Mouse (Mus musculus) gastrocnemius, postnatal 10 days (tissue): ENCODE results near the gene 1700023F06Rik. TPM values are rescaled to one million over a fixed set of nuclear protein-coding genes. Genes with fewer than 3 reads are reported as not detected.

Experiments
- DNase-seq: peaks from one replicate; pipeline ENCODE4 v3.0.0; 2021; ENCODE audit warnings: mixed read lengths
- total RNA-seq, 2 experiments: library from RNA; stranded (reverse); gene quantifications; 2 replicates each; pipeline ENCODE4 v1.2.3; 2021

1700023F06Rik gene
- total RNA-seq, 2 experiments from 2014 or later: not detected

- DNase-seq: no peak
These were observed 26.4 kb downstream of the 1700023F06Rik start for GRCm38 (mm10) chr11:103181911-103182310.

DNA sequence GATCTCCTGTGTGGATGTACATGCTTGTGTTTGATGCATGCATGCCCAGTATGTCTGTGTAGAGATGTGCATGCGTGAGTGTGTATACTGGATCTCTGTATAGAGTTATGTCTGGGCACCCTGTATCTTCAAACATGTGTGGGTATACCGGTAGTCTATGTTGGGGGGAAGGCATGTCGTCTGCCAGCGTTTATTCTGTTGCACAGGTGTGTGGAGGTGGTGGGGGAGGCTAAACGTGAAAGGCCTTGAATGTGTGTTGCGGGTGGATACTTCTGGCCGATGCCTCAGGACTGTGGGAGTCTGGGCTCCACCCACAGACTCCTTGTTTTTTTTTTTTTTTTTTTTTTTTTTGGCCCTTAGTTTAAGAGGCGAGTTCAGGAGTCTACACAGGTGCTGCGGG, 27.0 kb downstream of the 1700023F06Rik start:
- DNase-seq: peak; percentile 1

DNA sequence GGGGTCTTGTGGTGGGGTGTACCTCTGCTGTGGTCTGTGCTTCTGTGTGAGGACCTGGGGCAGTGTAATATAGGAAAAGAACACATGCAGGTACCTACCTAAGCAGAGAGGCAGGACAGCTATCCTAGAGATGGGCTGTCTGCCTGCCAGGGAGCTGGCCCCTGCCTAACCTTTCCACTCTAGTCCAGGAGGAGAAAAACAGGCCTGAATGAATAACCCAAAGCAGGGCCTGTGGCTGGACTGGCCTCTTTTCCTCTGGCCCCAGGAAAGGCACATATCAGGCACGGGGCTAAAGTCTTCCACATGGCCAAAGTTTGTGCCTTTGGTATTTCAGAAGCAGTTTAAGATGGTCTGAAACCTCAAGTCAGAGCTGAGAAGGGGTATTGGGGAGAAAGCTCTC, 27.9 kb downstream of the 1700023F06Rik start:
- no peak for DNase-seq

GRCm38 (mm10) chr11:103178748-103179147, 29.6 kb downstream of the 1700023F06Rik start:
- DNase-seq: no peak

DNA sequence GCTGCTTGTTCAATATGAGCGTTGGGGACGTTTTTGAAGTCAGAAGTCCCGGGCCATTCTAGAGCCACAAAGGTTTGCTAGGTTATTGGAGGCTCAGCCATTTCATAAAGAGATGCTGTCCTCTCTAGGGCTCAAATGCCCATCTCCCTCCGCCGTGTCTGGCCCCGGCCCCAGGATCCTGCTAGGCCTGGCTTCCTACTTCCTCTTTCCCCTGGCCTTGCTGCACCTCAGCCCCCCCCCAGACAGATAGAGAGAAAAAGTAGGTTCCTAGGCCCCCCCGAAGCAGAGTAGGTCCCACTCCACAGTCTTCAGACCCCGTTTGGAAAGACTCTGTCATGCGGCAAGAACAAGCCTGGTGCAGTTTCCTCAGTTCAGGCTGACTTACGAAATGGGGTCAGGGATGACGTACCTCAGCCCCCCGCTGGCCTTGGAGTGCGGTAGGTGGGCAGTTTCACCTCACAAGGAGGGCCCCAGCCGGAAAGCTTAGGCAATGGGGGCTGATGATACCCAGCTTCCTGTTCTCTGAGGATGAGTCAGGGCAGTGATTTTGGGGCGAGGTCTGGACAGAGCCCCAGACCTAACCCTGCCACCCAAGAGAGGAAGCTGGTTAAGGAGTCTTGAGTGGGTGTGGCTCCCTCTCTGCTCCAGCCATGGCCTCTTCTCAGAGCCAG, 30.4 kb downstream of the 1700023F06Rik start:
- DNase-seq: no peak

GRCm38 (mm10) chr11:103177216-103177615, 31.1 kb downstream of the 1700023F06Rik start:
- no peak for DNase-seq

DNA sequence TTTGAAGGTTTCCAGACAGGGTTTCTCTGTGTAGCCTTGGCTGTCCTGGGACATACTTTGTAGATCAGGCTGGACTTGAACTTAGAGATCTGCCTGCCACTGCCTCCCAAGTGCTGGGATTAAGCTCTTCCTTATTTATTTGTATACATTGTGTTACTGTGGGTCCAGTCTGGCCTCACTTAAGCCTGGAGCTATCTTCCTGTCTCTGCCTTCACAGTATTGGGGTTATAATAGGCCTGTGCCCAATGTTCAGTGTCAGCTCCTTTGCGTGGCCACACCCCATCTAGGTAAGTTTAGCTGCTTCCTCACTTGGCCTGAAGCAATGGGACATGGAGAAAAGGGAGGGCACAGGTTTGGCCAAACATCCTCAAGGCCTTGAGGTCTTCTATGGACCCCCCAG, 31.8 kb downstream of the 1700023F06Rik start:
- no peak for DNase-seq

- DNase-seq: no peak
These were observed 32.5 kb downstream of the 1700023F06Rik start for GRCm38 (mm10) chr11:103175688-103176442.

GRCm38 (mm10) chr11:103174891-103175391, 33.4 kb downstream of the 1700023F06Rik start:
- no peak for DNase-seq

GRCm38 (mm10) chr11:103174411-103174832, 33.9 kb downstream of the 1700023F06Rik start:
- DNase-seq: no peak

GRCm38 (mm10) chr11:103173771-103174344, 34.5 kb downstream of the 1700023F06Rik start:
- no peak for DNase-seq

DNA sequence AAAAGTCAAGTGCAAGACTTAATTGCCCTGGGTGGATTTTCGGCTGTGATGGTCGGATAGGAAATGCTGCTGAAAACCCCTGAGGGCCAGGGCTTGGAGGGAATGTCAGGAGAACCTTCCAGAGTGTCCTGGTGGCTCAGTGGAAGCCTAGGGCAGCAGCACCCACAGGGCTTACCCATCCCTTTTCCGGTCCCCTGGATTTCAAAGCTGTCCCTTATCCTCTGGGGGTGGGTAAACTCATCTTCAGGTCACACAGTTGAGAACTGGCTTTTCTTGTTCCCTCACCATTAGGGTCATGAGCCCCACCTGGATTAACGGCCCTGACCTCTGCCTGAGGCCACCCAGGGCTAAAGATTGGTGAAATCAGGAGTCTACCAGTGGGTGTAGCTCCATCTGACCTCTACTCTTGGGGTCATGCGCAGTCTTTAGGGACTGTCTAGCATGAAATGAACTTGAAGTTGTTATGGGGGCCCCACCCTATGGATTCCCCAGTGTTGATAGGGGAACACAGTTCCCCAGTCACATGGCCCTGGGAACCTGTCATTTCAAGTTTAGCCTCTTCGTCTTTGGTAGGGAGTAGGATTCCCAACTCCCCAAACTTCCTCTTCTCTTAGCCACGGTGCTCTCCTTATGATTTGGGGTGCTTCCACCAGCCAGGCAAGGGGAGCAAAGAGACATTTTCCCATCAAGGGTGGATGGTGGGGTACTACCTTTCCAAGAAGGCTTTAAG, 35.2 kb downstream of the 1700023F06Rik start:
- DNase-seq: no peak

GRCm38 (mm10) chr11:103172392-103173040, 35.8 kb downstream of the 1700023F06Rik start:
- DNase-seq: no peak

DNA sequence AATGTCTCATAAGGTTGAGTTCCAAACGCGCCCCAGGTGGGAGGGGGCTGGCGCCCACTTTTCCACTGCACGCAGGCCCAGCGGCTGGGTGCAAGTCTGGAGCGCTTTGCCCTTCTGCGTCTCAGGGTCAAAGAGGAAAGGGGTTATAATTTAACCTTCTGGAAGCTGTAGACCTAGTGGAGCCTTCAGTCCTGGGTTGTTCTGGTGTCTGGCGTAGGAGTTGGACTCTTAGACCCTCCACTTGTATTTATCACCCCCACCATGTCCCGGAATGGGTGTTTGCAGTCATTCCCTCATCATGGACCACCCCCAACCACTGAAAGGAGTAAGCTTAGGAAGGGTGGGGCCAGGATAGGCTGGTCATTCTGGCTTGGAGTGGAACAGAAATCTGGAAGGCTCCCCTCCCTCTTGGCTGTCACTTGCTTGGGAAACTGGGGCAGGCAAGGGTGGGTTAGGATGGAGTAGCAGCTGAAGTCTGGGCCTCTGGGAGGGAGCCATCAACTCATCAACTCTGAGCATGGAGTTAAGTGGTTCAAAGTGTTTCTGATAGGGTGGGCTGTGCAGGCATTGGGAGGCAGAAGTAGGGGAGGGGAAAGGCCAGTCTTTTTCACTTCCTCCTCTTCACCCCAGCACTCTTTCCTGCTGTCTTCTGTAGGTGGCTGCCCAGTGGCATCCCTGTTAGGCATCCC, 36.5 kb downstream of the 1700023F06Rik start:
- DNase-seq: no peak

GRCm38 (mm10) chr11:103171286-103171620, 37.1 kb downstream of the 1700023F06Rik start:
- no peak for DNase-seq

GRCm38 (mm10) chr11:103170494-103171285, 37.7 kb downstream of the 1700023F06Rik start, which contains the start of gene Fmnl1:
Gene Fmnl1, plus strand, starts transcription at chr11:103171107.
- peak; percentile 57 for DNase-seq

DNA sequence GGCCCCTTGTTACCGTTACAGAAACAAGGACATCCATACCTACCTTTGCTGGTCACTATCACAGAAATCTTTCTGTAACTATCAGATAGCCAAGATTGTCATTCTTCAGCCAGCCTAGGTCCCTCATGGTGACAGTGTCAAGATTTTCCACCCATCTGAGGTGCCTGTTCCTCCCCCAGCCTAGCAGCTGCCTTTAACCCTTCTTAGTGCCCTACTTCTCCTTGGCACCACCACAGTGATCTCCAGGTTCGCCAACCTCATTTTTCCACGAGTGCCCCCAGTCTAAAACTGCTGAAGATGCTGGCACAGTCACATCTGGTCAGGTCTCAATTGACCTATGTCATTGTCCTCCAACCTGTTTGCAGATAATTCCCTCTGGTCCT, 38.3 kb downstream of the 1700023F06Rik start:
- DNase-seq: no peak

- DNase-seq: no peak
These were observed 38.7 kb downstream of the 1700023F06Rik start for GRCm38 (mm10) chr11:103169664-103170063.

- peak; percentile 62 for DNase-seq
These were observed 39.5 kb downstream of the 1700023F06Rik start for GRCm38 (mm10) chr11:103168690-103169390.

GRCm38 (mm10) chr11:103164391-103164790, 44.0 kb downstream of the 1700023F06Rik start:
- no peak for DNase-seq
